Mouse (Mus musculus): ENCODE measurements around the gene Pla2g4e. TPM values are rescaled to one million over a fixed set of nuclear protein-coding genes. Genes with fewer than 3 reads are reported as not detected.
"Not testable (repeated sequence)": the region's sequence is repeated elsewhere in the genome, so short reads cannot be mapped to it uniquely, and the experiment has no call there.

Pla2g4e gene
- 0.09 TPM in 2 replicates for polyA plus RNA-seq (2015; fragmentation: Nextera tagmentation; extraction: Ambion mirVana)

- DNase-seq (ENCODE audit: low spot score) = no peak
These were observed at the start of gene Pla2g4e for GRCm38 (mm10) chr2:120244679-120245420. Gene Pla2g4e, minus strand, starts transcription at chr2:120245335.

- DNase-seq (ENCODE audit: low spot score) = no peak
These were observed 46.4 kb upstream of the Pla2g4e start for GRCm38 (mm10) chr2:120291471-120292078.

GRCm38 (mm10) chr2:120288995-120289394 lies 43.9 kb upstream of the Pla2g4e start, which contains the start of gene Pla2g4d:
Gene Pla2g4d, minus strand, starts transcription at chr2:120289197.
- no peak for DNase-seq (ENCODE audit: low spot score)

- DNase-seq (ENCODE audit: low spot score) = no peak
These were observed 43.3 kb upstream of the Pla2g4e start for GRCm38 (mm10) chr2:120288401-120288800.

GRCm38 (mm10) chr2:120285639-120286038 lies 40.5 kb upstream of the Pla2g4e start:
- DNase-seq (ENCODE audit: low spot score) = no peak

DNA sequence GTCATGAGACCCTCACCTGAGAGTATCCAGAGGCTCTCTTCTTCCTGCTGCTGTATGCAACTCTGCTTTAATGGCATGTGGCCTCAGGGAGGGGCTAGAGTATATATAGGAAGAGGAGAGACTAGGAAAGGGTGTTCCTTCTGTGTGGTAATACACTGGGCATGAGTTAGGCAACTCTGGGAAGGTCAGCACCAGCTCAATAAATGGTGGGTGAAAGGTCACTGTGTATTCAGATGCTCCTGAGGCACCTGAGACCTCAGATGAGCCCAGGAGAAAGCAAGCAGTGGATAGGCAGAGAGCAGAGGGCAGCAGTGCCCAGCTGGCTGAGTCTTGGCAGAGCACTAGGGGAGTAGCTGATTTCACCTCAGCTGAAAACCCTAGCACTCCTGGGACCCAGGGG lies 39.6 kb upstream of the Pla2g4e start:
- no peak for DNase-seq (ENCODE audit: low spot score)

DNA sequence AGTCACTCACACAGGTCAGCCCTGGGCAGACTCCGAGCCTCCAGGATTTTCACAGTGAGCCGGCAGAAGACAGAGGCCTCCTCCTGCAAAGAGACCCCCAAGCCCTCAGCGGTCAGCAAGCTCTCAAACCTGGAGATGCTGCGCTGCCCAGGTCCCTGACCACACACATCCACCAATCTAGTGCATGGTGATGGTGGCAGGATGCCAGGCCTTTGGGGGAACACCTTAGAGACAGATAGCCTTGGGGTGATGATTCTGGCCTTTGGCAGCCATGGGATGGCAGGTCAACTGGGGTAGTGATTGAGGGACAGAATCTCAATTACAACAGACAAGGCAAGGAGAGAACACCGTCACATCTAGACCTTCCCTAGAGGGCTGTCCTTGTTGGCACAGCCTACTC lies 39.0 kb upstream of the Pla2g4e start:
- DNase-seq (ENCODE audit: low spot score) = no peak

- no peak for DNase-seq (ENCODE audit: low spot score)
These were observed 38.4 kb upstream of the Pla2g4e start for GRCm38 (mm10) chr2:120283550-120283949.

DNA sequence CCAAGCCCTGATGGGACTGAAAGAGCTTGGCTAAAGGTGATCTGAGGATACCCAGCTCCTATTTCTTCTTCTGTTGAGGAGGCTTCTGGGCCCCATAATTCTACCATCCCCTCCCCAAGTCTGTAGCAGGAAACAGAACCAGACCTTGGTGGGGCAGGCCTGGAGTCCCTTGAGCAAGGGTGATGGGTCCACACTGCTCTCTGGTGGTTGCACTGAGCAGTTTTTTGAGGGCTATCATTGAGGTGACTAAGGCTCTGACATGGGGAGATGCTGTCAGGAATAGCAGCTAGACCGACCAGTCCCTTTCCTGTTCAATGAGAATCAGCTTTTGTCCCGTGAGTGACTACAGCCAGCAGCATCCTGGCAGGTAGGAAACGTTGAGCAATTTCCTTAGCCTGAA lies 36.1 kb upstream of the Pla2g4e start:
- DNase-seq (ENCODE audit: low spot score) = peak; percentile 6

DNA sequence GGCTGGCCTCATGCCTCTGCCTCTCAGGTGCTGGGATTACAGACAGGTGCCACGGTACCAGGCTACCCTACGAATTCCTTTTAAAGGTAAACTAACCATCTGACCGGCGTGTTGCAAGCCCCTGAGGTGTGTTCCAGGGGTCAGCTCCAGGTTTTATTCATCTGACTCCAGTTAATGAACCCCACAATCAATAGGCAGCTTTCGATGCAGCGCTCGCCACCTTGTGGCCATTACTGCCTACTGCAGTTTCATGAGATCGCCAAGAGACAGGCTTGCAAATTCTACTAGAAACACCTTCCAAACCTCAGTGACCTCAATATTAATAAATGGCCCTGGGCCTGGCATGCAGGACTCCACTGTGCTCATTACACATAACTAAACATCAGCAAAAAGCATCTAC lies 34.8 kb upstream of the Pla2g4e start:
- peak; percentile 30 for DNase-seq (ENCODE audit: low spot score)

GRCm38 (mm10) chr2:120276951-120277350 lies 31.8 kb upstream of the Pla2g4e start:
- DNase-seq (ENCODE audit: low spot score) = no peak

DNA sequence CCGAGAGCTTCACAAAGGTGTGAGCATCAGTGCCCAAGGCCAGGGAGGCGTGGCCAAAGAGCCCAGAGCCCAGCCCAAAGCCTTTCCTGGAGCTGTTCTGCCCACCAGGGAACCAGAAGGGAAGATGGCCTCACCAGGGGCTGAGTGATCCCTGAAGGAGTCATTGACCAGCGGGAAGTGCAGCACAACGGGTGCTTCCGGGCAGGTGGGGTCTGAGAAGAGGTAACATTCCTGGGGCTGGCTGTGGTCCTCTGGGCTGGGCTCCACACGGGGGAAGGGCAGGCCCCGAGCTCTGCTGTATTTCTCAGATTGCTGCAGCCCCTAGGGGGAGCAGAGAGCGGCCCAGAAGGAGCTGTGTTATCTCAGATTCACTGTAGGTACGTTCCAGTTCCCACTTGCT lies 23.5 kb upstream of the Pla2g4e start:
- peak; percentile 12 for DNase-seq (ENCODE audit: low spot score)

GRCm38 (mm10) chr2:120265523-120265922 lies 20.4 kb upstream of the Pla2g4e start:
- no peak for DNase-seq (ENCODE audit: low spot score)

DNA sequence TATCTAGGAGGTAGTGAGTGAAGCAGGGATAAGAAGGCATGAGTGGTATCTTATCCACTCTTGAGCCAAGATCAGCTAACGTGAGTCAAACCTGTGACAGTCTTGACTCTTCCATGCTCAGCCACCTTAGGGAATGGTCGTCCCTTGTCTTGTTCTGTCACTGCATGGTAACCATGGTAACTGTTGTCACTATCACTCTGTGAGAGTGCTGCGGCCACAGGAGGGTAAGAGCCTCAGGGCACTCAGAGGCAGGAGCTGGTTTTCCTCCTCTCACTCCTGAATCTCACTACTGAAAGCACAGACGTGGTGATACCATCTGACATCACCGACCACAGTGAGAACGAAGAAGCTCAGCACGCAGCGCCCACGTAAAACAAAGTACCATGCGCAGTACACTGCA lies 19.7 kb upstream of the Pla2g4e start:
- DNase-seq (ENCODE audit: low spot score) = no peak

- DNase-seq (ENCODE audit: low spot score) = no peak
These were observed 17.7 kb upstream of the Pla2g4e start for GRCm38 (mm10) chr2:120262876-120263275.

GRCm38 (mm10) chr2:120261346-120261745 lies 16.2 kb upstream of the Pla2g4e start:
- DNase-seq (ENCODE audit: low spot score) = no peak

DNA sequence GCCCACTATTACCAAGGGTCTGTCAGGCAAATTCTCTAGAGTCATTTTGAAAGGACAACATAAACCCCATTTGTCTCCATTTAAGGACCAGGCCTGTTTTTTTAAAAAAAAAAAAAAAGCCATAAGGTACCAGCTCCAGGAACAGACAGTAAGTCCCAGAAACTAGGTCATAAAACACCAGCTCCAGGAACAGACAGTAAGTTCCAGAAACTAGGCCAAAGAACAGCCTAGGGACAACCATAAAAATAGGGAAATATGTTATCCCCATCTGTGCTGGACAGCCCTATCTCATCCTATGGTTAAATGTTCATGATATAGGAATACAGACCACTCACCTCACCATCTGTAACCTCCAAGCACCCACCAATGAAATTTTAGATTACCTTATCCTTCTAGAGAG lies 11.1 kb upstream of the Pla2g4e start:
- no peak for DNase-seq (ENCODE audit: low spot score)

DNA sequence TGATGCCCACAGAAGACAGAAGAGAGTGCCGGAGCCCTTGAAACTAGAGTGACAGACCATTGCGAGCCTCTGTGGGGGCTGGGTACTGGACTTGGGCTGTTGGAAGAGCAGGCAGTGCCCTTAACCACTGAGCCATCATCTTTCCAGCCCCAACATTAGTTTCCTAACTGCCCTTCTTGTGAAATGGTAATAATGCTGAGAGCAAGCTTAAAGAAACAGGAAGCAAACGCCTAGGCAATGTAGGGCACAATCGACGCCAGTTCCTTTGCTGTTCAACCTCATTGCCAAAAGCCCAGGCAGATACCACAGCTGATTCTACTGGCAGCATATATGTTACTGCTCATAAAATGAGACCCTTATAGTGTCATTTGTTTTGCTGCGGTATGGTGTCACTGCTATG lies 7.5 kb upstream of the Pla2g4e start:
- no peak for DNase-seq (ENCODE audit: low spot score)

- no peak for DNase-seq (ENCODE audit: low spot score)
These were observed 384 bp upstream of the Pla2g4e start for GRCm38 (mm10) chr2:120245421-120246016.

DNA sequence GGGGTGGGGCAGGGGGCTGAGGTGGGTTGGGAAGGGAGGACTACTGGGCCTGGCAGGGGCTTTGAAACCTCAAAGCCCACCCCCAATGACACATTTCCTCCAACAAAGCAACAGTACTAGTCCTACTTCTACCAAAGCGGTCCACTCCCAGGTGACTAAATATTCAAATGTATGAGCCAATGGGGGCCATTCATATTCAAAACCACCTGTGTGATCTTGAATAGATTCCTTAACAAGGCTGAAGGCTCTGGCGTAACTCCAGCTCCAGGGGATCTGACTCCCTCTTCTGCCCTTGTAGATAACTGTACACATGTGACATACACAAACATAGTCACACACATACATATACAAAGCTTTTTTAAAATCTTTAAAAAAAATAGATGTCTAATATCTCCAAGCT lies 1.1 kb downstream of the Pla2g4e start:
- DNase-seq (ENCODE audit: low spot score) = no peak

DNA sequence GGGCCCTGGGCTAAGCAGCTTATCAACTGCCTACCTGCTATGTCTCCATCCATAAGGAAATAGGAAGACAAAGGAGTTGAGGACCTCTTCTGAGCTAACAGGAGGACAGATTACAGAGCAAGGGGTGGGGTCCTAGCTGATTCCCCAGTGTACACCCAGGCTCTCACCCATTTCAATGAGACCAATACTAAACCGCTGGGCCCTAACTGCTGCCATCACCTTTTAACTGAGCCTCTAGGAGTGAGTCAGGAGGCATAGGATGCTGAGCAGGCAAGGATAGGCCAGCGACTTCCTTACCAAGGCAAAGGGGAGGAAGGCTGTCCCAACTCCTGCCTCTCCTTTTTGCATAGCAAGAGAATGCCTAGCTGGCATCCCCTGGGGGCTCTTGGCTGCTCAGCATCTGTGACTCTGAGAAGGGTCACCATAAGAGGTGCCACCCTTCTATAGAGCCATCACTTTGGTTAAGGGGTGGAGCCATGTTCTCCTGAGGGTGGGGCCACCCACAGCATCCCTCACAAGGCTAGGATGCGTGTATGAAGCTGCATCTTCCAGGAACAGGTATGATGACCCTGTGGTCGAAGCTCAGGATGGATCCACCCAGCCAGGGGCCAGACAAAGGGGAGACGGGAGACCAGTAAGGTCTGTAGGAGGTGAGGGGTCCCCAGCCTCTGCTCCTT lies 2.2 kb downstream of the Pla2g4e start:
- DNase-seq (ENCODE audit: low spot score) = no peak

DNA sequence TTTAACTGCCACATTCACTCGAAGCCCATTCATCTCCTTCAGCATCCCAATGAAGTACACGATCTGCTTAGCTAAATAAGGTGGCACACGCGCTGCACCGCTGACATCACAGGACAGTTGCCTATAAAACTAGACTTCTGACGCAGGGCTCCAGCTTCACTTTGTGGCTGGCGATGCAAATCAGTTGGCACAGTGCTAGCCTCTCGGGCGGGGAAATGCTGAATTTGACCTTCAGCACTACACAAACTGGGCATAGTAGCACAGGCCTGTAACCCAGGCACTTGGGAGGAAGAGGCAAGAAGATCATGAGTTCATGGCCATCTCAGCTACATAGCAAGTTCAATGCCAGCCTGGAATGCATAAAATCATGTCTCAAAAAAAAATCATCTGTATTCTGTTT lies 6.4 kb downstream of the Pla2g4e start:
- DNase-seq (ENCODE audit: low spot score) = not testable (repeated sequence)
